Mouse (Mus musculus) heart, embryonic 16.5 days (tissue): ENCODE results near the gene Btbd9. TPM values are rescaled to one million over a fixed set of nuclear protein-coding genes. Genes with fewer than 3 reads are reported as not detected.

Experiments used
- ATAC-seq: fragments of 200-750 bp; cut with Nextera tagmentation; replicated peaks from 2 replicates; pipeline ENCODE4 v1.8.0; 2017; ENCODE audit warnings: moderate number of reproducible peaks; ENCODE audit not compliant: insufficient read depth, low FRiP score; ENCODE audit errors: extremely low read depth
- H3K27ac ChIP-seq: fragments of 300-500 bp; sonication (generic); 2 replicates; pipeline ENCODE4 v1.5.1; 2014; ENCODE audit warnings: mild to moderate bottlenecking, low read length, control low read depth, moderate library complexity
- H3K27me3 ChIP-seq: fragments of 300-500 bp; sonication (generic); 2 replicates; pipeline ENCODE4 v1.6.1; 2014; ENCODE audit warnings: low read length, mixed read lengths; ENCODE audit not compliant: control insufficient read depth, insufficient read depth
- H3K36me3 ChIP-seq: fragments of 300-500 bp; sonication (generic); 2 replicates; pipeline ENCODE4 v1.6.1; 2014; ENCODE audit not compliant: control insufficient read depth, insufficient read depth
- H3K4me1 ChIP-seq: fragments of 300-500 bp; sonication (generic); 2 replicates; pipeline ENCODE4 v1.6.1; 2014; ENCODE audit warnings: low read length, mixed read lengths; ENCODE audit not compliant: control insufficient read depth, insufficient read depth
- H3K4me2 ChIP-seq: fragments of 300-500 bp; sonication (generic); 2 replicates; pipeline ENCODE4 v1.6.1; 2014; ENCODE audit warnings: low read depth, mild to moderate bottlenecking, control low read depth, low read length
- H3K4me3 ChIP-seq: fragments of 300-500 bp; sonication (generic); 2 replicates; pipeline ENCODE4 v1.5.1; 2014; ENCODE audit warnings: mild to moderate bottlenecking, control low read depth, low read length
- H3K9ac ChIP-seq: fragments of 300-500 bp; sonication (generic); 2 replicates; pipeline ENCODE4 v1.6.1; 2014; ENCODE audit warnings: low read length, control low read depth
- H3K9me3 ChIP-seq: fragments of 300-500 bp; sonication (generic); replicated peaks from 2 replicates; pipeline ENCODE4 v1.6.1; 2016; ENCODE audit warnings: low read length; ENCODE audit not compliant: control insufficient read depth
- WGBS: fragments of 180-500 bp; shearing (Covaris S2); extraction: QIAGEN DNeasy Blood & Tissue Kit; methylation state at CpG from one replicate; pipeline ENCODE4 v1.1.7; 2014; 5-methylcytosine and 5-hydroxymethylcytosine counted together
- polyA plus RNA-seq: library from polyadenylated mRNA; unstranded; fragments of >200 nt; fragmentation: Nextera tagmentation; extraction: Ambion mirVana; gene quantifications from 2 replicates; pipeline ENCODE4 v1.2.1, GENCODE M21; 2015

Gene Btbd9
- polyA plus RNA-seq, 1 experiment from 2014 or later: 38.9 TPM

- ATAC-seq: peak; percentile 100
- Histone ChIP-seq H3K4me1 (peaks cover 19% of the 10 kb centered on the region), H3K27me3 (no peaks in the 10 kb centered on the region), H3K4me2 (peak overlapping the region; percentile 70), H3K9me3 (peaks cover 5% of the 10 kb centered on the region; the same call in 1 of the 2 replicates), H3K27ac (peak overlapping the region; percentile 93), H3K36me3 (0 out of 2 replicates have a peak, but pooled peaks cover 2% of the 10 kb centered on the region), H3K9ac (peak overlapping the region; percentile 94), H3K4me3 (peak overlapping the region; percentile 84)
- WGBS: under 1% methylated on average over 34 of the region's 34 CpGs
Observed at GRCm38 (mm10) chr17:30612075-30612859, 36.0 kb upstream of the Btbd9 start.

GRCm38 (mm10) chr17:30611221-30612074 lies 35.2 kb upstream of the Btbd9 start:
- H3K9ac ChIP-seq: peak overlapping the region; percentile 94
- H3K4me3 ChIP-seq: peak overlapping the region; percentile 84
- no peaks in the 10 kb centered on the region for H3K27me3 ChIP-seq
- ATAC-seq: no peak
- peak overlapping the region; percentile 93 for H3K27ac ChIP-seq
- peaks cover 5% of the 10 kb centered on the region; the same call in 1 of the 2 replicates for H3K9me3 ChIP-seq
- H3K36me3 ChIP-seq: 0 out of 2 replicates have a peak, but pooled peaks cover 2% of the 10 kb centered on the region
- H3K4me2 ChIP-seq: peak overlapping the region; percentile 70
- H3K4me1 ChIP-seq: peaks cover 19% of the 10 kb centered on the region
- WGBS: 20% methylated on average over 18 of the region's 18 CpGs

- Histone ChIP-seq H3K4me3 (no peak overlapping the region), H3K27me3 (no peaks in the 10 kb centered on the region), H3K36me3 (0 out of 2 replicates have a peak, but pooled peaks cover 2% of the 10 kb centered on the region), H3K9ac (no peak overlapping the region), H3K27ac (no peak overlapping the region), H3K4me1 (peaks cover 19% of the 10 kb centered on the region), H3K4me2 (no peak overlapping the region), H3K9me3 (peaks cover 5% of the 10 kb centered on the region; the same call in 1 of the 2 replicates)
- WGBS: 68% methylated on average over 1 of the region's 1 CpGs
- no peak for ATAC-seq
Observed at GRCm38 (mm10) chr17:30610739-30611138, 34.5 kb upstream of the Btbd9 start.

GRCm38 (mm10) chr17:30609980-30610307 lies 33.7 kb upstream of the Btbd9 start:
- no peak for ATAC-seq
- H3K27me3 ChIP-seq: no peaks in the 10 kb centered on the region
- H3K4me2 ChIP-seq: no peak overlapping the region
- 95% methylated on average over 5 of the region's 5 CpGs for WGBS
- H3K4me1 ChIP-seq: peaks cover 19% of the 10 kb centered on the region
- 0 out of 2 replicates have a peak, but pooled peaks cover 2% of the 10 kb centered on the region for H3K36me3 ChIP-seq
- H3K27ac ChIP-seq: no peak overlapping the region
- H3K4me3 ChIP-seq: no peak overlapping the region
- peaks cover 5% of the 10 kb centered on the region; the same call in 1 of the 2 replicates for H3K9me3 ChIP-seq
- no peak overlapping the region for H3K9ac ChIP-seq

- H3K27ac ChIP-seq: 0 out of 2 replicates have a peak overlapping the region, but pooled peaks have one; percentile 9
- H3K27me3 ChIP-seq: no peaks in the 10 kb centered on the region
- peaks cover 19% of the 10 kb centered on the region for H3K4me1 ChIP-seq
- no peak overlapping the region for H3K9ac ChIP-seq
- no peak overlapping the region for H3K4me2 ChIP-seq
- H3K4me3 ChIP-seq: no peak overlapping the region
- H3K9me3 ChIP-seq: peaks cover 5% of the 10 kb centered on the region; the same call in 1 of the 2 replicates
- no peak for ATAC-seq
- 67% methylated on average over 16 of the region's 16 CpGs for WGBS
- 0 out of 2 replicates have a peak, but pooled peaks cover 2% of the 10 kb centered on the region for H3K36me3 ChIP-seq
Observed at GRCm38 (mm10) chr17:30609305-30609979, 33.2 kb upstream of the Btbd9 start.

- WGBS: 67% methylated on average over 8 of the region's 8 CpGs
- Histone ChIP-seq H3K36me3 (peaks cover 7% of the 10 kb centered on the region), H3K4me2 (no peak overlapping the region), H3K27me3 (no peaks in the 10 kb centered on the region), H3K9me3 (peaks cover 5% of the 10 kb centered on the region; the same call in 1 of the 2 replicates), H3K27ac (no peak overlapping the region), H3K4me1 (peaks cover 19% of the 10 kb centered on the region), H3K4me3 (no peak overlapping the region), H3K9ac (no peak overlapping the region)
- no peak for ATAC-seq
Observed at GRCm38 (mm10) chr17:30607909-30608495, 31.7 kb upstream of the Btbd9 start.

- WGBS: 91% methylated on average over 7 of the region's 7 CpGs
- Histone ChIP-seq H3K4me1 (peaks cover 19% of the 10 kb centered on the region), H3K36me3 (peaks cover 14% of the 10 kb centered on the region), H3K4me2 (no peak overlapping the region), H3K9ac (no peak overlapping the region), H3K27me3 (no peaks in the 10 kb centered on the region), H3K27ac (no peak overlapping the region), H3K9me3 (peaks cover 5% of the 10 kb centered on the region; the same call in 1 of the 2 replicates), H3K4me3 (no peak overlapping the region)
- no peak for ATAC-seq
Observed at GRCm38 (mm10) chr17:30607330-30607729, 31.0 kb upstream of the Btbd9 start.

- no peak for ATAC-seq
Observed at GRCm38 (mm10) chr17:30606634-30607081, 30.4 kb upstream of the Btbd9 start.

More at GRCm38 (mm10) chr17:30606634-30607081, 30.4 kb upstream of the Btbd9 start:
- Histone ChIP-seq H3K4me1 (peaks cover 18% of the 10 kb centered on the region), H3K36me3 (peaks cover 17% of the 10 kb centered on the region), H3K4me2 (no peak overlapping the region), H3K27me3 (no peaks in the 10 kb centered on the region), H3K9ac (no peak overlapping the region), H3K9me3 (peaks cover 5% of the 10 kb centered on the region; the same call in 1 of the 2 replicates), H3K4me3 (no peak overlapping the region), H3K27ac (no peak overlapping the region)
- 86% methylated on average over 8 of the region's 8 CpGs for whole genome bisulfite sequencing
